Mouse (Mus musculus) left cerebral cortex, postnatal 4 days (tissue): ENCODE measurements at regions not wholly inside any gene's neighbourhood (a gene's known extent, or its start where the extent isn't known, plus 50 kb on each side); places are given as distances from the start of the nearest gene placed in this dataset.
A peak's percentile ranks its signal among the peaks of the same experiment; 100 is the strongest.
"Not testable (repeated sequence)": the region's sequence is repeated elsewhere in the genome, so short reads cannot be mapped to it uniquely, and the experiment has no call there.

Experiments used
- DNase-seq: peaks from one replicate; pipeline ENCODE4 v3.0.0-alpha.2; 2022
- intact Hi-C: fragments of 180-260 bp; cut with DNase I; formaldehyde crosslinking; loops from one replicate; pipeline ENCODE4 v1.15.1; 2025

- no peak for DNase-seq
- intact Hi-C loops = no loop called here
Measured at GRCm38 (mm10) chr9:120233011-120233410, 68.3 kb upstream of the Myrip start.

DNA sequence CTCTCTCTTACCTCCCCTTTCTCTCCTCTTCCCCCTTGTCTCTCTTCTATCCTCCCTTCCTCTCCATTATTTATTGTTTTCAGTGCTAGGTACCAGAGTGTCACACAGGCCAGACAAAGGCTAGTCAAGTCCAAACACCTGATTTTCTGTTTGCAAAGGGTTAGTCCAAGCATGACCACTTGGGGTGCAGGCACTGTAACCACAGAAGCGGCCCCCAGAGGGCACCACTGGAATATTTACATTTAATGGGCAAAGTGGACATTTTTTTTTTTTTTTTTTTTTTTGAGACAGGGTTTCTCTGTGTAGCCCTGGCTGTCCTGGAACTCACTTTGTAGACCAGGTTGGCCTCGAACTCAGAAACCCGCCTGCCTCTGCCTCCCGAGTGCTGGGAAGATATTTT lies 66.3 kb upstream of the Myrip start:
- DNase-seq = peak; percentile 36
- intact Hi-C loops = not testable (repeated sequence)

DNA sequence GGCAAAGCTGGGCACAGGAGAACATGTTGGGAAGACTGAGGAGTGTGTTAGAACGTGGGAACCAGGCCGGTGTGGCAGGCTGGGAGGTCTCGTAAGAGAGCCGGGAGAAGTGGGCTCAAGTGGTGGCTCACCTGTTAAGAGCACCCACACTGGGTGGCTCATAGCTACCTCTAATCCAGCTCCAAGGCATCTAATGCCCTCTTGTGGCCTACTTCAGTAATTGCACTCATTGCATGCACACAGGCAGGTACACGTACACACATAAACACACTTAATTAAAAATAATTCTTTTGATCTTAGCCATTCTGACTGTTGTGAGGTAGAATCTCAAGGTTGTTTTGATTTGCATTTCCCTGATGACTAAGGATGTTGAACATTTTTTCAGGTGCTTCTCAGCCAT lies 55.9 kb upstream of the Myrip start:
- DNase-seq = no peak
- intact Hi-C loops = no loop called here

DNA sequence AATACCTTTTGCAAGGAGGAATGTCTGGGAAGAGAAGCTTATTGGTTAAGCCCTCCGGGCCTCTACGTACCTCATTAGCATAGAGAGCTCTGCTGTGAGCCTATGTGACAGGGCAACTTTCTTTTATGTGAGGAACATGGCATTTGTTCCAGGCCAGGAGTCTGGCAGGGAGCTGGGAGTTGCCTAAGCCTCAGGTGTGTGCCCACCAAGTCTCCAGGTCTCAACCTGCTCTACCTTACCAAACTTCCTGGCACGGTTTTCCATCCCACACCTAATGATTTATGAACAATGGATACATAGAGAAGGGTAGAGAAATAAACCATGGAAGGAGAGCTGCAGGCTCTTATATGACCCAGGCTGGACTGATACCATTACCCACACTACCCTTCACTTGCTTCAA lies 52.6 kb upstream of the Myrip start:
- intact Hi-C loops = no loop called here
- no peak for DNase-seq
